Mouse (Mus musculus) lung, embryonic 14.5 days (tissue): Measurements from ENCODE around the gene Uba52. TPM values are rescaled to one million over a fixed set of nuclear protein-coding genes. Genes with fewer than 3 reads are reported as not detected.

Experiments used
- ATAC-seq: fragments of 200-750 bp; cut with Nextera tagmentation; 2 replicates; pipeline ENCODE4 v1.8.0; 2017; ENCODE audit warnings: mild to moderate bottlenecking, moderate TSS enrichment, moderate library complexity; ENCODE audit not compliant: insufficient read depth
- DNase-seq: peaks from one replicate; pipeline ENCODE4 v3.0.0-alpha.2; 2015
- H3K27ac ChIP-seq: fragments of 300-500 bp; sonication (generic); 2 replicates; pipeline ENCODE4 v1.5.1; 2014; ENCODE audit warnings: low read depth, mild to moderate bottlenecking, moderate library complexity
- H3K27me3 ChIP-seq: fragments of 300-500 bp; sonication (generic); 2 replicates; pipeline ENCODE4 v1.6.1; 2014; ENCODE audit warnings: low read length, control low read depth; ENCODE audit not compliant: insufficient read depth
- H3K36me3 ChIP-seq: fragments of 300-500 bp; sonication (generic); 2 replicates; pipeline ENCODE4 v1.6.1; 2014; ENCODE audit warnings: control low read depth; ENCODE audit not compliant: insufficient read depth
- H3K4me1 ChIP-seq: fragments of 300-500 bp; sonication (generic); 2 replicates; pipeline ENCODE4 v1.6.1; 2014; ENCODE audit warnings: antibody characterized with exemption, control low read depth; ENCODE audit not compliant: insufficient read depth
- H3K4me2 ChIP-seq: fragments of 300-500 bp; sonication (generic); 2 replicates; pipeline ENCODE4 v1.6.1; 2014; ENCODE audit warnings: mild to moderate bottlenecking
- H3K4me3 ChIP-seq: fragments of 300-500 bp; sonication (generic); 2 replicates; pipeline ENCODE4 v1.5.1; 2014; ENCODE audit warnings: low read depth, low read length
- H3K9ac ChIP-seq: fragments of 300-500 bp; sonication (generic); 2 replicates; pipeline ENCODE4 v1.6.1; 2014
- H3K9me3 ChIP-seq: fragments of 300-500 bp; sonication (generic); 2 replicates; pipeline ENCODE4 v1.6.1; 2016; ENCODE audit warnings: low read depth, low read length, control low read depth
- CTCF ChIP-seq: IDR thresholded peaks from 2 replicates; pipeline ENCODE4 v1.5.1; 2016; ENCODE audit warnings: antibody characterized with exemption, low read depth
- WGBS: fragments of 180-500 bp; shearing (Covaris S2); extraction: QIAGEN DNeasy Blood & Tissue Kit; methylation state at CpG from one replicate; pipeline ENCODE4 v1.1.7; 2014; 5-methylcytosine and 5-hydroxymethylcytosine counted together
- polyA plus RNA-seq: library from polyadenylated mRNA; unstranded; fragments of >200 nt; fragmentation: Nextera tagmentation; extraction: Ambion mirVana; gene quantifications from 2 replicates; pipeline ENCODE4 v1.2.1, GENCODE M21; 2014

Gene Uba52
- polyA plus RNA-seq, 1 experiment from 2014 or later, result 1,036 TPM

- ATAC-seq, result peak; percentile 68
- H3K9ac ChIP-seq, result no peak overlapping the region
- H3K4me3 ChIP-seq, result no peak overlapping the region
- no peaks in the 10 kb centered on the region for H3K36me3 ChIP-seq
- peaks cover 8% of the 10 kb centered on the region; the same call in 1 of the 2 replicates for H3K4me1 ChIP-seq
- no peak overlapping the region for H3K4me2 ChIP-seq
- H3K27ac ChIP-seq, result peak overlapping the region; percentile 61; the same call in 1 of the 2 replicates
- no peak for TF ChIP-seq CTCF
- H3K9me3 ChIP-seq, result no peaks in the 10 kb centered on the region
- peaks cover 30% of the 10 kb centered on the region for H3K27me3 ChIP-seq
- 43% methylated on average over 2 of the region's 2 CpGs for WGBS
- DNase-seq, result no peak
Measured at GRCm38 (mm10) chr8:70482943-70483342, 27.7 kb downstream of the Uba52 start.

GRCm38 (mm10) chr8:70481908-70482307, 28.7 kb downstream of the Uba52 start:
- TF ChIP-seq CTCF, result no peak
- H3K4me3 ChIP-seq, result no peak overlapping the region
- H3K4me2 ChIP-seq, result no peak overlapping the region
- no peak overlapping the region for H3K9ac ChIP-seq
- ATAC-seq (no peak), DNase-seq (no peak)
- H3K27ac ChIP-seq, result no peak overlapping the region
- WGBS, result 61% methylated on average over 3 of the region's 3 CpGs
- H3K4me1 ChIP-seq, result peaks cover 4% of the 10 kb centered on the region; the same call in 1 of the 2 replicates
- H3K9me3 ChIP-seq, result no peaks in the 10 kb centered on the region
- peaks cover 23% of the 10 kb centered on the region for H3K27me3 ChIP-seq
- H3K36me3 ChIP-seq, result no peaks in the 10 kb centered on the region

- peak; percentile 57 for DNase-seq
- Histone ChIP-seq H3K4me1 (peaks cover 3% of the 10 kb centered on the region; the same call in 1 of the 2 replicates), H3K9me3 (no peaks in the 10 kb centered on the region)
Measured at GRCm38 (mm10) chr8:70477269-70477982, 33.2 kb downstream of the Uba52 start.

GRCm38 (mm10) chr8:70476333-70477268, 34.0 kb downstream of the Uba52 start, which contains the start of gene Klhl26:
Gene Klhl26 (minus strand): TSS chr8:70476968.
- H3K27ac ChIP-seq, result peak within 1 kb of the TSS; percentile 31

More at GRCm38 (mm10) chr8:70477269-70477982, 33.2 kb downstream of the Uba52 start:
- H3K4me3 ChIP-seq, result peak overlapping the region; percentile 70
- H3K4me2 ChIP-seq, result peak overlapping the region; percentile 79
- TF ChIP-seq CTCF, result no peak
- no peak overlapping the region for H3K9ac ChIP-seq
- H3K27ac ChIP-seq, result peak overlapping the region; percentile 31
- WGBS, result 2% methylated on average over 21 of the region's 21 CpGs
- 0 out of 2 replicates have a peak, but pooled peaks cover 2% of the 10 kb centered on the region for H3K36me3 ChIP-seq
- ATAC-seq, result peak; percentile 43
- no peaks in the 10 kb centered on the region; the same call in 1 of the 2 replicates for H3K27me3 ChIP-seq

GRCm38 (mm10) chr8:70471856-70472255, 38.7 kb downstream of the Uba52 start:
- no peaks in the 10 kb centered on the region for H3K9me3 ChIP-seq
- WGBS, result 96% methylated on average over 7 of the region's 7 CpGs

More at GRCm38 (mm10) chr8:70476333-70477268, 34.0 kb downstream of the Uba52 start, which contains the start of gene Klhl26:
- DNase-seq (peak; percentile 98), ATAC-seq (peak; percentile 89)
- H3K9ac ChIP-seq, result peak within 1 kb of the TSS; percentile 91
- H3K27me3 ChIP-seq, result no peaks in the 10 kb centered on the region; the same call in 1 of the 2 replicates
- H3K36me3 ChIP-seq, result 0 out of 2 replicates have a peak, but pooled peaks cover 4% of the 10 kb centered on the region
- H3K9me3 ChIP-seq, result no peaks in the 10 kb centered on the region
- WGBS, result under 1% methylated on average over 52 of the region's 53 CpGs
- peak within 1 kb of the TSS; percentile 79 for H3K4me2 ChIP-seq
- H3K4me1 ChIP-seq, result peaks cover 3% of the 10 kb centered on the region; the same call in 1 of the 2 replicates
- no peak for TF ChIP-seq CTCF
- peak within 1 kb of the TSS; percentile 70 for H3K4me3 ChIP-seq

GRCm38 (mm10) chr8:70469938-70470337, 40.7 kb downstream of the Uba52 start:
- H3K9me3 ChIP-seq, result no peaks in the 10 kb centered on the region
- TF ChIP-seq CTCF, result no peak
- no peak overlapping the region for H3K4me3 ChIP-seq
- 0 out of 2 replicates have a peak, but pooled peaks cover 4% of the 10 kb centered on the region for H3K36me3 ChIP-seq
- no peak for ATAC-seq
- no peak overlapping the region for H3K27ac ChIP-seq
- DNase-seq, result no peak
- no peak overlapping the region for H3K4me2 ChIP-seq
- 0 out of 2 replicates have a peak, but pooled peaks cover 3% of the 10 kb centered on the region for H3K4me1 ChIP-seq
- no peak overlapping the region for H3K9ac ChIP-seq
- 63% methylated on average over 2 of the region's 2 CpGs for WGBS
- no peaks in the 10 kb centered on the region for H3K27me3 ChIP-seq

More at GRCm38 (mm10) chr8:70471856-70472255, 38.7 kb downstream of the Uba52 start:
- peaks cover 5% of the 10 kb centered on the region; the same call in 1 of the 2 replicates for H3K4me1 ChIP-seq
- H3K4me3 ChIP-seq, result no peak overlapping the region
- H3K36me3 ChIP-seq, result 0 out of 2 replicates have a peak, but pooled peaks cover 4% of the 10 kb centered on the region
- DNase-seq (no peak), ATAC-seq (no peak)
- H3K27me3 ChIP-seq, result no peaks in the 10 kb centered on the region
- TF ChIP-seq CTCF, result no peak
- H3K27ac ChIP-seq, result no peak overlapping the region
- H3K9ac ChIP-seq, result no peak overlapping the region
- H3K4me2 ChIP-seq, result no peak overlapping the region
